Mouse (Mus musculus): ENCODE results near the gene Dot1l. TPM values are rescaled to one million over a fixed set of nuclear protein-coding genes. Genes with fewer than 3 reads are reported as not detected.

Gene Dot1l
- total RNA-seq, 2 experiments from 2014 or later = 8.0 to 15.6 TPM

Other genes starting within 250 kb of the Dot1l start
- gene Atp8b3, start 216.1 kb upstream of the Dot1l start, total RNA-seq (2015; ENCODE audit: low replicate concordance) = not detected in 2 replicates
- 0.43 TPM in 1 of 2 replicates, not detected in the other for gene Atp8b3, start 216.1 kb upstream of the Dot1l start, total RNA-seq (2017; ENCODE audit: low replicate concordance)
- gene Rexo1, start 193.6 kb upstream of the Dot1l start, total RNA-seq (2015; ENCODE audit: low replicate concordance) = 18.0 and 20.2 TPM in 2 replicates
- 10.7 and 12.0 TPM in 2 replicates for gene Rexo1, start 193.6 kb upstream of the Dot1l start, total RNA-seq (2017; ENCODE audit: low replicate concordance)
- gene Klf16, start 177.9 kb upstream of the Dot1l start, total RNA-seq (2015; ENCODE audit: low replicate concordance) = 0.96 and 1.0 TPM in 2 replicates
- gene Klf16, start 177.9 kb upstream of the Dot1l start, total RNA-seq (2017; ENCODE audit: low replicate concordance) = 2.3 and 4.2 TPM in 2 replicates
- gene Abhd17a, start 164.9 kb upstream of the Dot1l start, total RNA-seq (2015; ENCODE audit: low replicate concordance) = 23.6 and 66.1 TPM in 2 replicates
- gene Abhd17a, start 164.9 kb upstream of the Dot1l start, total RNA-seq (2017; ENCODE audit: low replicate concordance) = 2.0 and 7.7 TPM in 2 replicates
- 7.3 and 14.0 TPM in 2 replicates for gene Scamp4, start 152.3 kb upstream of the Dot1l start, total RNA-seq (2015; ENCODE audit: low replicate concordance)
- gene Scamp4, start 152.3 kb upstream of the Dot1l start, total RNA-seq (2017; ENCODE audit: low replicate concordance) = 2.6 and 3.1 TPM in 2 replicates
- gene Adat3, start 152.3 kb upstream of the Dot1l start, total RNA-seq (2015; ENCODE audit: low replicate concordance) = not detected in 2 replicates
- 0.94 TPM in 1 of 2 replicates, not detected in the other for gene Adat3, start 152.3 kb upstream of the Dot1l start, total RNA-seq (2017; ENCODE audit: low replicate concordance)
- 0.21 TPM in 1 of 2 replicates, not detected in the other for gene Gm49322, start 149.2 kb upstream of the Dot1l start, total RNA-seq (2015; ENCODE audit: low replicate concordance)
- gene Gm49322, start 149.2 kb upstream of the Dot1l start, total RNA-seq (2017; ENCODE audit: low replicate concordance) = not detected in 2 replicates
- gene Csnk1g2, start 132.4 kb upstream of the Dot1l start, total RNA-seq (2015; ENCODE audit: low replicate concordance) = 25.5 and 25.6 TPM in 2 replicates
- gene Csnk1g2, start 132.4 kb upstream of the Dot1l start, total RNA-seq (2017; ENCODE audit: low replicate concordance) = 28.2 and 28.9 TPM in 2 replicates
- gene Btbd2, start 98.1 kb upstream of the Dot1l start, total RNA-seq (2015; ENCODE audit: low replicate concordance) = 5.6 and 6.1 TPM in 2 replicates
- gene Btbd2, start 98.1 kb upstream of the Dot1l start, total RNA-seq (2017; ENCODE audit: low replicate concordance) = 5.6 and 11.4 TPM in 2 replicates
- gene Mknk2, start 77.1 kb upstream of the Dot1l start, total RNA-seq (2015; ENCODE audit: low replicate concordance) = 40.2 and 47.4 TPM in 2 replicates
- gene Mknk2, start 77.1 kb upstream of the Dot1l start, total RNA-seq (2017; ENCODE audit: low replicate concordance) = 28.4 and 40.8 TPM in 2 replicates
- gene Mob3a, start 53.2 kb upstream of the Dot1l start, total RNA-seq (2015; ENCODE audit: low replicate concordance) = 13.4 and 25.6 TPM in 2 replicates
- 11.0 and 18.2 TPM in 2 replicates for gene Mob3a, start 53.2 kb upstream of the Dot1l start, total RNA-seq (2017; ENCODE audit: low replicate concordance)
- 8.6 and 9.8 TPM in 2 replicates for gene Izumo4, start 53.0 kb upstream of the Dot1l start, total RNA-seq (2015; ENCODE audit: low replicate concordance)
- 1.3 and 2.2 TPM in 2 replicates for gene Izumo4, start 53.0 kb upstream of the Dot1l start, total RNA-seq (2017; ENCODE audit: low replicate concordance)
- gene Ap3d1, start 12.9 kb upstream of the Dot1l start, total RNA-seq (2015; ENCODE audit: low replicate concordance) = 12.5 and 27.6 TPM in 2 replicates
- gene Ap3d1, start 12.9 kb upstream of the Dot1l start, total RNA-seq (2017; ENCODE audit: low replicate concordance) = 25.9 and 30.5 TPM in 2 replicates
- 19.6 and 26.5 TPM in 2 replicates for gene Sf3a2, start 43.0 kb downstream of the Dot1l start, total RNA-seq (2015; ENCODE audit: low replicate concordance)
- 7.2 and 11.2 TPM in 2 replicates for gene Sf3a2, start 43.0 kb downstream of the Dot1l start, total RNA-seq (2017; ENCODE audit: low replicate concordance)
- 24.5 and 45.2 TPM in 2 replicates for gene Plekhj1, start 43.4 kb downstream of the Dot1l start, total RNA-seq (2015; ENCODE audit: low replicate concordance)
- 8.2 and 13.9 TPM in 2 replicates for gene Plekhj1, start 43.4 kb downstream of the Dot1l start, total RNA-seq (2017; ENCODE audit: low replicate concordance)
- not detected in 2 replicates for gene Amh, start 50.0 kb downstream of the Dot1l start, total RNA-seq (2015; ENCODE audit: low replicate concordance)
- gene Amh, start 50.0 kb downstream of the Dot1l start, total RNA-seq (2017; ENCODE audit: low replicate concordance) = not detected in 2 replicates
- not detected in 2 replicates for gene Jsrp1, start 58.3 kb downstream of the Dot1l start, total RNA-seq (2015; ENCODE audit: low replicate concordance)
- gene Jsrp1, start 58.3 kb downstream of the Dot1l start, total RNA-seq (2017; ENCODE audit: low replicate concordance) = not detected in 2 replicates
- gene Oaz1, start 71.5 kb downstream of the Dot1l start, total RNA-seq (2015; ENCODE audit: low replicate concordance) = 1,067 and 1,159 TPM in 2 replicates
- 242 and 348 TPM in 2 replicates for gene Oaz1, start 71.5 kb downstream of the Dot1l start, total RNA-seq (2017; ENCODE audit: low replicate concordance)
- gene Lingo3, start 88.8 kb downstream of the Dot1l start, total RNA-seq (2015; ENCODE audit: low replicate concordance) = not detected in 2 replicates
- not detected in 2 replicates for gene Lingo3, start 88.8 kb downstream of the Dot1l start, total RNA-seq (2017; ENCODE audit: low replicate concordance)
- gene Lsm7, start 100.0 kb downstream of the Dot1l start, total RNA-seq (2015; ENCODE audit: low replicate concordance) = 27.8 and 33.2 TPM in 2 replicates
- gene Lsm7, start 100.0 kb downstream of the Dot1l start, total RNA-seq (2017; ENCODE audit: low replicate concordance) = 59.8 and 67.9 TPM in 2 replicates
- 225 and 274 TPM in 2 replicates for gene Sppl2b, start 100.1 kb downstream of the Dot1l start, total RNA-seq (2015; ENCODE audit: low replicate concordance)
- 343 and 430 TPM in 2 replicates for gene Sppl2b, start 100.1 kb downstream of the Dot1l start, total RNA-seq (2017; ENCODE audit: low replicate concordance)
- gene Tmprss9, start 116.6 kb downstream of the Dot1l start, total RNA-seq (2015; ENCODE audit: low replicate concordance) = not detected in 2 replicates
- 0.17 TPM in 1 of 2 replicates, not detected in the other for gene Tmprss9, start 116.6 kb downstream of the Dot1l start, total RNA-seq (2017; ENCODE audit: low replicate concordance)
- gene Timm13, start 145.8 kb downstream of the Dot1l start, total RNA-seq (2015; ENCODE audit: low replicate concordance) = 12.1 and 17.6 TPM in 2 replicates
- 14.1 and 24.7 TPM in 2 replicates for gene Timm13, start 145.8 kb downstream of the Dot1l start, total RNA-seq (2017; ENCODE audit: low replicate concordance)
- gene Lmnb2, start 163.0 kb downstream of the Dot1l start, total RNA-seq (2015; ENCODE audit: low replicate concordance) = 2.7 and 7.3 TPM in 2 replicates
- 9.3 and 9.7 TPM in 2 replicates for gene Lmnb2, start 163.0 kb downstream of the Dot1l start, total RNA-seq (2017; ENCODE audit: low replicate concordance)
- gene Gadd45b, start 174.9 kb downstream of the Dot1l start, total RNA-seq (2015; ENCODE audit: low replicate concordance) = 2.3 and 10.6 TPM in 2 replicates
- gene Gadd45b, start 174.9 kb downstream of the Dot1l start, total RNA-seq (2017; ENCODE audit: low replicate concordance) = 3.2 and 4.9 TPM in 2 replicates

Measured in erythroblast, adult 5-6 weeks (primary cell).